Mouse (Mus musculus) cortical plate, adult 2 months (tissue): ENCODE data around the gene Olfr142. TPM values are rescaled to one million over a fixed set of nuclear protein-coding genes. Genes with fewer than 3 reads are reported as not detected.
"Not testable (repeated sequence)": the region's sequence is repeated elsewhere in the genome, so short reads cannot be mapped to it uniquely, and the experiment has no call there.

Source experiments
- H3K27ac ChIP-seq: fragments of 200-500 bp; 2 replicates; pipeline ENCODE4 v1.5.1; 2012; ENCODE audit warnings: low read length, control low read depth, inconsistent platforms; ENCODE audit not compliant: insufficient read depth
- H3K4me1 ChIP-seq: fragments of 200-500 bp; 2 replicates; pipeline ENCODE4 v1.6.1; 2011; ENCODE audit warnings: low read length; ENCODE audit not compliant: control insufficient read depth, insufficient read depth
- H3K4me3 ChIP-seq: fragments of 200-500 bp; 2 replicates; pipeline ENCODE4 v1.5.1; 2011; ENCODE audit warnings: mild to moderate bottlenecking, low read length, control low read depth; ENCODE audit not compliant: insufficient read depth
- CTCF ChIP-seq: fragments of 200-500 bp; IDR thresholded peaks from 2 replicates; pipeline ENCODE4 v1.5.1; 2011; ENCODE audit warnings: mild to moderate bottlenecking, control low read depth, low read length; ENCODE audit not compliant: insufficient read depth; ENCODE audit errors: extremely low read depth
- POLR2A ChIP-seq: fragments of 200-500 bp; IDR thresholded peaks from 2 replicates; pipeline ENCODE4 v1.6.1; 2011; ENCODE audit warnings: mild to moderate bottlenecking, low read length, control low read depth; ENCODE audit not compliant: insufficient read depth; ENCODE audit errors: extremely low read depth
- polyA plus RNA-seq: library from polyadenylated mRNA; depleted of rRNA; stranded (reverse); fragments of >200 nt; gene quantifications from 2 replicates; pipeline ENCODE4 v1.2.3, GENCODE M21; 2012; rRNA removed

The Olfr142 gene
- polyA plus RNA-seq: not detected in 2 replicates

- H3K4me1 ChIP-seq: no peaks in the 10 kb centered on the region
- TF ChIP-seq CTCF: no peak
- TF ChIP-seq POLR2A: no peak
- H3K4me3 ChIP-seq: no peak within 1 kb of the TSS
- H3K27ac ChIP-seq: no peak within 1 kb of the TSS
Observed at GRCm38 (mm10) chr2:90257492-90257891, at the start of gene Olfr142. Olfr142 (minus strand) TSS chr2:90257592.

GRCm38 (mm10) chr2:90292741-90293140, 35.3 kb upstream of the Olfr142 start, which contains the start of gene Olfr1272:
Olfr1272 (minus strand) TSS chr2:90292841.
- Histone ChIP-seq H3K27ac (no peak within 1 kb of the TSS), H3K4me1 (no peaks in the 10 kb centered on the region), H3K4me3 (no peak within 1 kb of the TSS)
- TF ChIP-seq CTCF: no peak
- no peak for TF ChIP-seq POLR2A

GRCm38 (mm10) chr2:90270932-90271331, 13.5 kb upstream of the Olfr142 start, which contains the start of gene Olfr1271:
Olfr1271 (minus strand) TSS chr2:90271032.
- TF ChIP-seq POLR2A: no peak
- TF ChIP-seq CTCF: no peak
- H3K4me3 ChIP-seq: no peak within 1 kb of the TSS
- H3K27ac ChIP-seq: no peak within 1 kb of the TSS
- no peaks in the 10 kb centered on the region for H3K4me1 ChIP-seq

- H3K4me1 ChIP-seq, H3K4me3 ChIP-seq, H3K27ac ChIP-seq: not testable (repeated sequence)
Observed at GRCm38 (mm10) chr2:90224393-90224792, 33.0 kb downstream of the Olfr142 start, which contains the start of gene Olfr1506. Olfr1506 (minus strand) TSS chr2:90224493.

Other genes with a start within 250 kb of the Olfr142 start
- not detected in 2 replicates for gene Olfr1263, start 245.5 kb downstream of the Olfr142 start, polyA plus RNA-seq
- gene Olfr1264, start 232.0 kb downstream of the Olfr142 start, polyA plus RNA-seq: not detected in 2 replicates
- not detected in 2 replicates for gene Olfr1265, start 222.3 kb downstream of the Olfr142 start, polyA plus RNA-seq
- gene Olfr140, start 194.0 kb downstream of the Olfr142 start, polyA plus RNA-seq: not detected in 2 replicates
- not detected in 2 replicates for gene Olfr1269, start 136.2 kb downstream of the Olfr142 start, polyA plus RNA-seq
- gene Olfr32, start 115.3 kb downstream of the Olfr142 start, polyA plus RNA-seq: not detected in 2 replicates
- gene Olfr1270, start 104.5 kb downstream of the Olfr142 start, polyA plus RNA-seq: not detected in 2 replicates
- not detected in 2 replicates for gene Olfr1506, start 33.1 kb downstream of the Olfr142 start, polyA plus RNA-seq
- gene Olfr1271, start 13.4 kb upstream of the Olfr142 start, polyA plus RNA-seq: not detected in 2 replicates
- not detected in 2 replicates for gene Olfr1272, start 35.2 kb upstream of the Olfr142 start, polyA plus RNA-seq
- not detected in 2 replicates for gene Gm13769, start 64.6 kb upstream of the Olfr142 start, polyA plus RNA-seq
- gene Olfr1274-ps, start 141.1 kb upstream of the Olfr142 start, polyA plus RNA-seq: not detected in 2 replicates